Mouse (Mus musculus) bone marrow, adult 2 months (tissue): Measurements from ENCODE around the gene Ldlr.

ENCODE experiments used
- CTCF ChIP-seq: fragments of 200-500 bp; IDR thresholded peaks from 2 replicates; pipeline ENCODE4 v1.5.1; 2011; ENCODE audit warnings: low read length, control low read depth; ENCODE audit not compliant: control insufficient read depth, insufficient read depth
- POLR2A ChIP-seq: fragments of 200-500 bp; IDR thresholded peaks from 2 replicates; pipeline ENCODE4 v1.6.1; 2011; ENCODE audit warnings: low read depth, mild to moderate bottlenecking, control low read depth, low read length, borderline replicate concordance; ENCODE audit not compliant: control insufficient read depth

GRCm38 (mm10) chr9:21725224-21726121, 2.2 kb downstream of the Ldlr start:
- TF ChIP-seq POLR2A (no peak), CTCF (no peak)
